Mouse (Mus musculus): ENCODE data around the gene Syn2.

The Syn2 gene

DNA sequence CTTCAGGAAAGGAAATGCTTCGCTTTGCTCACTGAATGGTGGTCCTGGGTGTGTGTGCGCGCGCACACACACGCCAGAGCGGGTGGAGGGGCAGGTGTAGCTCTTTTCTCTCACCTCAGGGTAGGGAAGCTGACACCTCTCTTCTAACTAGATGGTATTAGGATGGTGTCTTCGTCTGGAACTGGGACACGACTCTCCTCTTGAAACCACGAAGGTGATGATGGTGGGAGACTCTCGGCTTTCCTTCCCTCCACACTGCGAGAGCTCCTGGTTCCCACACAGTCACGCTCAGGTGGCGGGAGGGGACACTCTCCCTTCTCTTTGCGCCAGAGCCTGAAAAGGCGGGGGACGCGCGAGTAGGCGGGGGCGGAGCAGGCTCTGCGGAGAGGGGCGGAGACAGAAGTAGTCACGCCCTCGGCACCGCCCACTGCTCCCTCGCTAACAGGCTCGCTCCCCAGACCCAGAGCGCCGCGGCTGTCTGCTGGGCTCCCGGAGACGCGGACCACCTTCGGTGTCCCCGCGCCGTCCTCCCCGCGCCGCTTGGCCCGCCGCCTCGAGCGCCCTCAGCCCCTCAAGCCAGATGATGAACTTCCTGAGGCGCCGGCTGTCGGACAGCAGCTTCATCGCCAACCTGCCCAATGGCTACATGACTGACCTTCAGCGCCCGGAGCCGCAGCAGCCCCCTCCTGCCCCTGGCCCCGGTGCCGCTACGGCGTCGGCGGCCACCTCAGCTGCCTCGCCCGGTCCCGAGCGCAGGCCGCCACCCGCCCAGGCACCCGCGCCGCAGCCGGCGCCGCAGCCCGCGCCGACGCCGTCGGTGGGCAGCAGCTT lies at the start of gene Syn2:
Syn2 (plus strand) TSS at position 402 of the 831 bp plus-strand sequence.
- no peaks in the 10 kb centered on the region for H3K27me3 ChIP-seq (ENCODE audit: control insufficient read depth, insufficient read depth, low read length, poor library complexity, severe bottlenecking)
- H3K36me3 ChIP-seq (ENCODE audit: control insufficient read depth, insufficient read depth, low read length, poor library complexity, severe bottlenecking), result no peaks in the 10 kb centered on the region
- peak; percentile 10 for DNase-seq (ENCODE audit: low read depth, low spot score)

DNA sequence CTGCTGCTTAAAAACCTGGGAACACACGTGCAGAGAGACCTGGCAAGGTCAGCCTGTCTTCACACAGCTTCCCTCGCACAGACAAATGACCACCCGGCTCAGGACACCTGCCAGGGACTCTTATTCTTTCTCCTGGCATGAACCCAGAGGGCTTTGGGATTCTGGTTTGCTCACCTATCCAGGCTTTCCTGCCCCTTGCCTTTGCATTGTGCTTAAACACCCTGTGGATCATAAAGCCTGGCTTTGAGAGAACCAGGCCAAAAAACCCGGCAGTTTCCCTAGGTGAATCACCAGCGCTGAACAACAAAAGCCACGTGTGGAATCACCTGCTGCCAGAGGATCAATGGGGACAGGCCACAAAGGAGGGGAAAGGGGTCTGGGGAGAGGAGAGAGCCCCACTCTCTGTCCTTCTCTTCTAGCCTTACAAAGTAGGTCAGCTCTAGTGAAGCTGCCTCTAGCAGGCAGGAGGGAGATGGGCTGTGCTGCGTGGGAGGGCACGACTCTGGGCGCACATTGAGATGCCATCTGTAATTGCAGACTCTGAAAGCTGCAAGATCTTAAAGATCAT lies 49.3 kb upstream of the Syn2 start:
- DNase-seq (ENCODE audit: low read depth, low spot score), result no peak
- no peaks in the 10 kb centered on the region for H3K36me3 ChIP-seq (ENCODE audit: control insufficient read depth, insufficient read depth, low read length, poor library complexity, severe bottlenecking)

DNA sequence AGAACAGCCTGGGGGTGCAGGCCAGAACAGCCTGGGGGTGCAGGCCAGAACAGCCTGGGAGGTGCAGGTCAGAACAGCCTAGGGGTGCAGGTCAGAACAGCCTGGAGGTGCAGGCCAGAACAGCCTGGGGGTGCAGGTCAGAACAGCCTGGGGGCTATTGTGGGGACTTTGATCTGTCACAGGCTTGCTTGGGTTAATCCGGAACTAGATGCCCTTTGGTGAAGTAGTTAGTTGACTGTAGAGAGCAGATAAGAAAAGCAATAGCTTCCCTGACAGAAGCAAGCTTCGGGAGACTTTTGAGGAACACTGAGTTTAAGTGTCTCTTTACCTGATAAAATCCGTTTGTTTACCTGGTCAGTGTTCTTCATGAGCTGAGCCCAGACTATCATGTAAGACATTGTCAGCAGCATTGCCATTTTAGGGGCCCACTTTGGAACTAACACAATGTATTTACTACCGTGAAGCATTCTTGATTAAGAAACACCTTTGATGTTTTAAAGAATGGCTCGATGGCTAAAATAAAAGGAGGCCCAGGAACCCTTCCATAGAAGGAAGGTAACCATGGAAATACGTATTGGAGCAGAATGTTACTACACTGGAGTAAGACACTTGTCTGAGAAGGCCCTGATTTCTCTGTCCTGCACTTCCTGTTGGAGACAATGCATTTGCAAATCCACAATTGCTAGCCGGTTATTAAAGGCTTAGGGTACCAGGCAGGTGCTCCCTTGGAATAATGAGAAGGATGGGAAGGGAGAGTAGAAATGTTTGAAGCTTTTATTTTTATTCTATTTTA lies 46.2 kb upstream of the Syn2 start:
- DNase-seq (ENCODE audit: low read depth, low spot score), result no peak
- H3K27me3 ChIP-seq (ENCODE audit: control insufficient read depth, insufficient read depth, low read length, poor library complexity, severe bottlenecking), result no peaks in the 10 kb centered on the region
- no peaks in the 10 kb centered on the region for H3K36me3 ChIP-seq (ENCODE audit: control insufficient read depth, insufficient read depth, low read length, poor library complexity, severe bottlenecking)

More for the DNA sequence above, 49.3 kb upstream of the Syn2 start:
- no peaks in the 10 kb centered on the region for H3K27me3 ChIP-seq (ENCODE audit: control insufficient read depth, insufficient read depth, low read length, poor library complexity, severe bottlenecking)

DNA sequence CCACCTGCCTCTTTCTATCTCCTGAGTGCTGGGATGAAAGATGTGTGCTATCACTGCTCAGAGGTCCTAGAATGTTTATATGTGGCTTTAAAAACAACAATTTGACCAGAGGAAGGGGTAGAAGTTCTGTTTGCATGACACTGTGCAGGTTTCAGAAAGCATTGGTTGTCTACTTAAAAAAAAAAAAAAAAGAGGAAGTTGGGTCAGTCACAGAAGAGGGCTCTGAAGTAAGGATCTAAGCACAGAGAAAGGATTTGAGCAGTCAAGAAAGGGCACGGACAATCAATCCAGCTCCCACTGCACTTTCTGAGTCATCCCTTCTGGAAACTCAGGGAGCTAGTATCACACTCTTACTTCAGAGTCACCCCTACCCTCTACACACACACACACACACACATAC lies 43.0 kb upstream of the Syn2 start:
- DNase-seq (ENCODE audit: low read depth, low spot score), result peak; percentile 2
- H3K36me3 ChIP-seq (ENCODE audit: control insufficient read depth, insufficient read depth, low read length, poor library complexity, severe bottlenecking), result no peaks in the 10 kb centered on the region
- H3K27me3 ChIP-seq (ENCODE audit: control insufficient read depth, insufficient read depth, low read length, poor library complexity, severe bottlenecking), result no peaks in the 10 kb centered on the region

DNA sequence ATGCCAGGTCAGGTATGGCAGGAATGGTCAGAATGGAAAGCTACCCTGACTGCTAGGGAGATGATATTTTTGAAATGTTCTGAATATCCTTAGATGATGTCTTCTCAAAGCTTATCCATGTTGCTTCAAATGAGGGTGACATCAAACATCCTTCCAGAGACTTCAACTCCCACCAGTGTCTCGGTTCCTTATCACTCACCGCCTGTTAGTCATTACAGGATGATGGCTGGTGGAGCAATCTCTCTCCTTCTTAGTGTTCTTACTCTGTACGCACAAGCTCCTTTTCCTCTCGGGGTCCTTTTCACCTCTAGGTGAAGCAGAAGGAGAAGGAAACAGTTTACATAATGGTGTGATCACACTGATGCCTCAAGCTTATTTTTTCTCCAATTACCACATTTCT lies 32.2 kb upstream of the Syn2 start:
- no peak for DNase-seq (ENCODE audit: low read depth, low spot score)
- Histone ChIP-seq H3K36me3 (ENCODE audit: control insufficient read depth, insufficient read depth, low read length, poor library complexity, severe bottlenecking) (no peaks in the 10 kb centered on the region), H3K27me3 (ENCODE audit: control insufficient read depth, insufficient read depth, low read length, poor library complexity, severe bottlenecking) (no peaks in the 10 kb centered on the region)

DNA sequence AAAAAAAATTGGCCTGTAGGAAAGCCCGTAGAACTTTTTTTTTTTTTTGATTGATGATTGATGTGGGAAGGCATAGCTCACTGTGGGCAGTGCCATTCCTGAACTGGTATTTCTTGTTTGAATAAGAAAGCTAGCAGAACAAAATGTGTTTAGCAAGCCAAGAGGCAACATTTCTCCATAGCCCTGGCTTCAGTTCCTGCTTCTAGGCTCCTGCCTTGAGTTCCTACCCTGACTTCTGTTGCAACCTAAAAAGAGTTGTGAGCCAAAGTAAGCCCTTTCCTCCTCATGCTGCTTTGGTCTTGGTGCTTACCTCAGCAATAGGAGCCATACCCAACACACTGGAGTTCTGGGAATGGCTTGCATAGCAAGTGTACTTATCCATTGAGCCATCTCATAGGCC lies 23.3 kb upstream of the Syn2 start:
- DNase-seq (ENCODE audit: low read depth, low spot score), result no peak
- Histone ChIP-seq H3K36me3 (ENCODE audit: control insufficient read depth, insufficient read depth, low read length, poor library complexity, severe bottlenecking) (no peaks in the 10 kb centered on the region), H3K27me3 (ENCODE audit: control insufficient read depth, insufficient read depth, low read length, poor library complexity, severe bottlenecking) (no peaks in the 10 kb centered on the region)

DNA sequence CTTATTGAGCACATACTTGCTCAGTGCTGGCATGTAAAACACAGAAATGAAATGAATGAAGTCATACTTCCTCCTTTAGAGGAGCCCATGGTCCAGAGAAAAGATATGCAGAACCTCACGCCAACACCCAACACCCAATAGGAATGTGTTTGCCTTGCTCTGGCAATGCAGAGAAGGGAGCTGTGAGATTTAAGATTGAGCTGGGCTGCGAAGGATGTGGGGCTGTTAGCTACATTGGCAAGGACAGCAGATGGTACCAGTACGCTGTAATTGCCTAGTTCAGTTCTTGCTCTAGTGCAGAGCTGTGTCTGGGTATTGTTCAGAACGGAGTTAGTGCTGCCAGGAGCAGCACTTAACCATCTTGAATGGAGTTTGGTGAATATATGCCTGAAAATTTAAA lies 12.5 kb upstream of the Syn2 start:
- no peak for DNase-seq (ENCODE audit: low read depth, low spot score)
- Histone ChIP-seq H3K36me3 (ENCODE audit: control insufficient read depth, insufficient read depth, low read length, poor library complexity, severe bottlenecking) (no peaks in the 10 kb centered on the region), H3K27me3 (ENCODE audit: control insufficient read depth, insufficient read depth, low read length, poor library complexity, severe bottlenecking) (no peaks in the 10 kb centered on the region; the same call in 1 of the 2 replicates)

DNA sequence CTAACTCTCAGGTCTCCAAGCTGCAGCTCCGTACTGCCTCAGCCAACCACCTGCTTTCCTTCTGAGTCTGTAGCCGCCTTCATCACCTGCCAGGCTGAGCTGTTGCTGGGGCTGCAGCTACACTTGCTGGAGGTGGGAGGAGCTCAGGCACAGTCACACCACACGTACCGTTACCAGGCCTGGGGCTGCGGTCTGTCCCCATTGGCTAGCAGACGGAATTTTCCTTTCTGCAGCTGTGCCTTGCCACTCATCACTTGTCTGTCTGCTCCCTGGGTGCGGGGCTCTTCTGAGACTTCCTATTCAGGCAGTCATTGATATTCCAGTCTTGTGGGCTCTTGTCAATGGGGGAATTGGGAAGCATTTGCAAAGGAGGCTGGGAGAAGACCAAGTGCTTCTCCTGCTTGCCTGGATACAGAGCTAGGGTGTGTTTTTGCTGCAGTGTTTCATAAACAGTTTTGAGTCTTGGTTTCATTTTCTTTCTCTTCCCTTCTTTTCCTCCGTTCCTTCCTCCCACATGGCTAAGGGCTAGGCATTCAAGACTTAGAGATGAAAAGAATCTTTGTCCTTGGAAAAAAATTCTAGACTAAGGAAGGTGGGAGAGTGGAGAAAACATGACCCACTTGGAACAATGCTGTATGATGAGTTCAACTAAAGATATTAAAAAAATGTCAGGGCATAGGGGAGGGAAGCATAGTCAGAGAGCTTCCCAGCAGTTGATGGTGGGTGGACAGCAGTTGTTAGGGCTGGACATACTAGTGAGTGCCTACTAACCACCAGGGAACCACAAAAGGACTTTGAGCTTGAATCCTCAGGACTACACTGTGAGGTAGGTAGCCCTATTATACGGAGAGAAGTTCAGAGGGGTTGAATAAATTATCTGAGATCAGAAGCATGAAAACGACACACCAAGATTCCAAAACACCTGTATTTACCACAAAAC lies 11.2 kb upstream of the Syn2 start:
- no peak for DNase-seq (ENCODE audit: low read depth, low spot score)
- Histone ChIP-seq H3K27me3 (ENCODE audit: control insufficient read depth, insufficient read depth, low read length, poor library complexity, severe bottlenecking) (no peaks in the 10 kb centered on the region), H3K36me3 (ENCODE audit: control insufficient read depth, insufficient read depth, low read length, poor library complexity, severe bottlenecking) (no peaks in the 10 kb centered on the region)

DNA sequence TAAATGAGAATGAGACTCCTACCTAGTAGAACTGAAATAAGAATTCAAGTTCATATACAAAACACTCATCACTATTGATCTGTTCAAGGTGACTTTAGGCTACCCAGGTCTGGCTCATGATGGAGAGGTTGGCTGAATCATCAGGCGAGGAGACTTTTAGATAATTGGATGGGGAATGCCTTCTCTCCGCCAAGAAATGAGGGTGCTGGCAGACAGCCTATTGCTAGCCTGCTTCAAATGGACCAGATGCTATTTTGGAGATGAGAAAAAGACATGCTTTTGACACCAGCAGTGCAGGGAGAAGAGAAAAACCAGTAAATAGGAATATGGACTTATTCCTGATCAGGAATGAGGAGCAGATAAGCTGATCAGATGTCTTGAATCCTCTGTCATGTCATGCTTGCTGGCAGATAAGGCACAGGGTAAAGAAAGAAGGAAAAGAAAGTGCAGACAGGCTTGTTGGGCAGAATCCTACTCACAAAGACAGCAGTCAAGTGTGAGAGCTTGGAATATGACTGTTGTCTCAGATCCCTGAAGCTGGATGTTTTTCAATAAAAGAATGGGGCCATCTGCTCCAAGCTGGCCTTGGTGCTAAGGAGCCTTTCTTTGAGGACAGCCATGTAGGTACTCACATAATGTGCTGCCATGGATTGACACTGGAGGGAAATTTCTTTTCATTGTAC lies 9.9 kb upstream of the Syn2 start:
- H3K27me3 ChIP-seq (ENCODE audit: control insufficient read depth, insufficient read depth, low read length, poor library complexity, severe bottlenecking), result no peaks in the 10 kb centered on the region
- H3K36me3 ChIP-seq (ENCODE audit: control insufficient read depth, insufficient read depth, low read length, poor library complexity, severe bottlenecking), result no peaks in the 10 kb centered on the region
- no peak for DNase-seq (ENCODE audit: low read depth, low spot score)

DNA sequence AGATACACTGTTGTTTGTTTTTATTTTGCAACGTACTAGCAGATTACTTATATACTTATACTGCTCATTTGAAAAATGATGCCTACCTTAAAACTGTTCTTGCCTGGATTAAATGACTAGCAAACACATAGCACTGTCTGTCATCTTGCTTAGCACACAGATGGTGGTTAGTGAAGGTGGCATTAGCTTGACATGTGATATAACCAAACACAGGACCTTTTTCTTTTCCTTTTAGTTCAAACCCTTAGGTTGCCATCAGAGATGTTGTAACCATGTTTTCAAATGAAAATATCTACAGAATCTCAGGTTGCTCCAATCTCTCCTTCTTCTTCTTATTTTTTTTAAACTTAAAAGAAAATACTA lies 9.4 kb upstream of the Syn2 start:
- H3K36me3 ChIP-seq (ENCODE audit: control insufficient read depth, insufficient read depth, low read length, poor library complexity, severe bottlenecking), result no peaks in the 10 kb centered on the region
- DNase-seq (ENCODE audit: low read depth, low spot score), result no peak
- H3K27me3 ChIP-seq (ENCODE audit: control insufficient read depth, insufficient read depth, low read length, poor library complexity, severe bottlenecking), result no peaks in the 10 kb centered on the region

DNA sequence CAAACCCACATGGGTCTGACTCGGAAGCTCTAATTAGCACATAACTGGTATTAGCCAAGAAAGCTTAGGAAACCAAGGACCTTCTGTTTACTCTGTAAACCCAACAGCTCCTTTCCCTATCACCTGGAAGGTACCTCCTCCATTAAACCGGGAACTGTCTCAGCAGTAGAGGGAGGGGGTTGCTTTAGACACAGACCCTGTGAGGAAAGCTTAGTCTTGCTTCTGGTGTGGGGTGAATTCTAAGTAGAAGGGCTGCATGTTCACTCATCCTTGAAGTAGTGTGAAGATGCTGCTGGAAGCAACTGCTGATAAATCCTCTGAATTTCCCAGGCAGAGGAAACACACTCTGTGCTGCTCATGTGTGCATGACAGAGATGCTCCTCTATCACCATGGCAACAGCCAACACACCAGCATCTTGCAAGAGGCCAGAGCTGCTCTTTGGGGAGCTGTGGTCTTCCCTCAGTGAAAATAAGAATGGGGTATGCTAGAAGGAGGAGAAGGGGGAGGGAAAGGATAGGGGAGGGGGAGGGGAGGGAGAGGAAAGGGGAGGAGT lies 8.4 kb upstream of the Syn2 start:
- DNase-seq (ENCODE audit: low read depth, low spot score), result no peak
- no peaks in the 10 kb centered on the region for H3K27me3 ChIP-seq (ENCODE audit: control insufficient read depth, insufficient read depth, low read length, poor library complexity, severe bottlenecking)
- no peaks in the 10 kb centered on the region for H3K36me3 ChIP-seq (ENCODE audit: control insufficient read depth, insufficient read depth, low read length, poor library complexity, severe bottlenecking)

DNA sequence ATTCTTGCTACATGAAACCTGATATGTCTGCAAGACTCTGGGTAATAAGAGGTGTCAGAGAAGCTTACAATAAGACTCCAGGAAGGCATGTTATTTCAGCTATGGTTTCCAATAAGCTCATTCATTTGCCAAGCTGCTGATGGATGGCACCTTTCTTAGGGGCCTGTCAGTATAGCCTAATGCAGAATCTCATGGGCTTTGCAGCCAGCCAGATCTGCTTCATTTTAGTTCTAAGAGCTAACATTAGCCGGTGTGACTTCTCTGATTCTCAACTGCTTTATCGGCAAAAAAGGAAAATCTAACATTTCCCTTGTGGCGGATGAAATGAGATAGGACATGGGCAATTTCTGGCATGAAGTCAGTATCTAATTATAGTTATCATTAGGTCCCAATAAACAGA lies 7.9 kb upstream of the Syn2 start:
- no peaks in the 10 kb centered on the region for H3K27me3 ChIP-seq (ENCODE audit: control insufficient read depth, insufficient read depth, low read length, poor library complexity, severe bottlenecking)
- H3K36me3 ChIP-seq (ENCODE audit: control insufficient read depth, insufficient read depth, low read length, poor library complexity, severe bottlenecking), result no peaks in the 10 kb centered on the region
- no peak for DNase-seq (ENCODE audit: low read depth, low spot score)

DNA sequence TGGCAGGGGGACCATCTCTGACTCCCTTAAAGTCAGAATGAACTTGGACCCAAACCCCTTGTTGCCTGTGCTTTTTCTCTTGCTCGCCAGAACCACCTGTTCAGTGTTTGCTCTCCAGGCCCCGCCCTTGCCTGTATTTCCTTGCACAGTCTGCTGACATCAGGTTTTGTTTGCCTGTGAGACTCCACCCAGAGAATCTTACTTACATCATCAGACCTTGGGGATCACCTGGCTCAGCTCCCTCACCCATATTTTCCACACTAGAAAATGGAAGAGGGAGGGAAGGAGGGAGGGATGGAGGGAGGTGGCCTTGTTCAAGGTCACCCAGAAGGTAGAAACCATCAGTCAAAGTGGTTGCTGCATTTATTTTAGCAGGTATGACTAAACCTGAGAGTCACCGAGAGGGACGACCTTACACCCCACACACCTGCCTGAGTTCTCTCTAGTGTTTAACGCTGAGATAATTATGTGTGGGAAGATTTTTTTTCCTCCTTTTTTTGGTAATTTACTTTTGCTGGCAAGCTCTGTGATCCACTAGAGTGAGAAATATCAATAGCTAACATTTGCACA lies 7.4 kb upstream of the Syn2 start:
- H3K27me3 ChIP-seq (ENCODE audit: control insufficient read depth, insufficient read depth, low read length, poor library complexity, severe bottlenecking), result no peaks in the 10 kb centered on the region
- no peak for DNase-seq (ENCODE audit: low read depth, low spot score)
- no peaks in the 10 kb centered on the region for H3K36me3 ChIP-seq (ENCODE audit: control insufficient read depth, insufficient read depth, low read length, poor library complexity, severe bottlenecking)

DNA sequence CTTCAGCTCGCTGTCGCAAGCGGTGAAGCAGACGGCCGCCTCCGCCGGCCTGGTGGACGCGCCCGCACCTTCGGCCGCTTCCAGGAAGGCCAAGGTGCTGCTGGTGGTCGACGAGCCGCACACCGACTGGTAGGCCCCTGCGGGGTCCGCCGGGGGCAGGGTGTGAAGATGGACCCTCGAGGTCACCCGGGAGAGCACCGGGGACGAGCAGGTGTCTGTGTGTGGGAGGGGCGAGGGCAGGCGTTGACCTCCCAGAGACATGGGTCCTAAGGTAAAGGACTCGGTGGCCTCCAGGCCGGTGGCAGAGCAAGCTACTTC lies 589 bp downstream of the Syn2 start:
- H3K27me3 ChIP-seq (ENCODE audit: control insufficient read depth, insufficient read depth, low read length, poor library complexity, severe bottlenecking), result no peaks in the 10 kb centered on the region
- no peak for DNase-seq (ENCODE audit: low read depth, low spot score)
- H3K36me3 ChIP-seq (ENCODE audit: control insufficient read depth, insufficient read depth, low read length, poor library complexity, severe bottlenecking), result no peaks in the 10 kb centered on the region
